Mouse (Mus musculus) subcutaneous adipose tissue, adult 2 months (tissue): ENCODE results near the gene Rnh1. TPM values are rescaled to one million over a fixed set of nuclear protein-coding genes. Genes with fewer than 3 reads are reported as not detected.

Experiments
- polyA plus RNA-seq: library from polyadenylated mRNA; depleted of rRNA; stranded (reverse); fragments of >200 nt; gene quantifications from 2 replicates; pipeline ENCODE4 v1.2.3, GENCODE M21; 2012; ENCODE audit warnings: low replicate concordance; rRNA removed

The Rnh1 gene
- 139 and 202 TPM in 2 replicates for polyA plus RNA-seq

GRCm38 (mm10) chr7:141172116-141173006, at the start of gene Rnh1:
Rnh1 (minus strand) TSS chr7:141172857.

GRCm38 (mm10) chr7:141215101-141215879, 42.6 kb upstream of the Rnh1 start, which contains the start of gene Rassf7:
Rassf7 (plus strand) TSS chr7:141215860.

GRCm38 (mm10) chr7:141213605-141214235, 41.1 kb upstream of the Rnh1 start, which contains the start of gene Lmntd2:
Lmntd2 (minus strand) TSS chr7:141214080.

GRCm38 (mm10) chr7:141193948-141194347, 21.3 kb upstream of the Rnh1 start, which contains the start of the genes Hras and Lrrc56:
Hras (minus strand) TSS chr7:141194005.
Lrrc56 (plus strand) TSS chr7:141194157.

GRCm38 (mm10) chr7:141122245-141122644, 50.4 kb downstream of the Rnh1 start, which contains the start of gene Ptdss2:
Ptdss2 (plus strand) TSS chr7:141122382.

GRCm38 (mm10) chr7:141117636-141118035, 55.0 kb downstream of the Rnh1 start, which contains the start of gene Ano9:
Ano9 (minus strand) TSS chr7:141117806.

Other genes starting within 250 kb of the Rnh1 start
- 55.4 and 73.1 TPM in 2 replicates for gene Pgghg, start 231.5 kb downstream of the Rnh1 start, polyA plus RNA-seq
- gene Ifitm5, start 222.6 kb downstream of the Rnh1 start, polyA plus RNA-seq, result 2.9 and 7.4 TPM in 2 replicates
- 0.78 TPM in 1 of 2 replicates, not detected in the other for gene Gm45717, start 216.9 kb downstream of the Rnh1 start, polyA plus RNA-seq
- 1,434 and 1,895 TPM in 2 replicates for gene Ifitm2, start 216.9 kb downstream of the Rnh1 start, polyA plus RNA-seq
- gene Ifitm1, start 205.6 kb downstream of the Rnh1 start, polyA plus RNA-seq, result 36.0 and 1,392 TPM in 2 replicates
- gene Ifitm3, start 162.1 kb downstream of the Rnh1 start, polyA plus RNA-seq, result 721 and 1,416 TPM in 2 replicates
- 17.2 and 25.7 TPM in 2 replicates for gene Ifitm6, start 154.9 kb downstream of the Rnh1 start, polyA plus RNA-seq
- gene Gm17387, start 143.7 kb downstream of the Rnh1 start, polyA plus RNA-seq, result not detected in 2 replicates
- 0.26 and 5.6 TPM in 2 replicates for gene B4galnt4, start 111.8 kb downstream of the Rnh1 start, polyA plus RNA-seq
- gene Pkp3, start 94.6 kb downstream of the Rnh1 start, polyA plus RNA-seq, result 1.7 and 14.7 TPM in 2 replicates
- 21.2 and 25.3 TPM in 2 replicates for gene Sigirr, start 72.3 kb downstream of the Rnh1 start, polyA plus RNA-seq
- gene Ano9, start 55.1 kb downstream of the Rnh1 start, polyA plus RNA-seq, result 0.20 and 11.9 TPM in 2 replicates
- gene Ptdss2, start 50.5 kb downstream of the Rnh1 start, polyA plus RNA-seq, result 44.6 and 49.3 TPM in 2 replicates
- 82.4 and 82.9 TPM in 2 replicates for gene Hras, start 21.1 kb upstream of the Rnh1 start, polyA plus RNA-seq
- gene Lrrc56, start 21.3 kb upstream of the Rnh1 start, polyA plus RNA-seq, result 6.6 and 7.6 TPM in 2 replicates
- 0.26 and 3.7 TPM in 2 replicates for gene Lmntd2, start 41.2 kb upstream of the Rnh1 start, polyA plus RNA-seq
- gene Rassf7, start 43.0 kb upstream of the Rnh1 start, polyA plus RNA-seq, result 8.8 and 33.1 TPM in 2 replicates
- gene Phrf1, start 55.9 kb upstream of the Rnh1 start, polyA plus RNA-seq, result 16.5 and 28.7 TPM in 2 replicates
- 72.7 and 97.5 TPM in 2 replicates for gene Irf7, start 93.6 kb upstream of the Rnh1 start, polyA plus RNA-seq
- 0.13 and 0.35 TPM in 2 replicates for gene Cdhr5, start 103.9 kb upstream of the Rnh1 start, polyA plus RNA-seq
- 1.4 and 1.8 TPM in 2 replicates for gene Sct, start 106.3 kb upstream of the Rnh1 start, polyA plus RNA-seq
- gene Drd4, start 119.1 kb upstream of the Rnh1 start, polyA plus RNA-seq, result 0.09 TPM in 1 of 2 replicates, not detected in the other
- gene Deaf1, start 154.8 kb upstream of the Rnh1 start, polyA plus RNA-seq, result 19.0 and 35.2 TPM in 2 replicates
- 58.4 and 71.0 TPM in 2 replicates for gene Tmem80, start 154.9 kb upstream of the Rnh1 start, polyA plus RNA-seq
- gene Eps8l2, start 166.0 kb upstream of the Rnh1 start, polyA plus RNA-seq, result 20.1 and 30.8 TPM in 2 replicates
- gene Taldo1, start 219.3 kb upstream of the Rnh1 start, polyA plus RNA-seq, result 446 and 750 TPM in 2 replicates
- 59.5 and 84.7 TPM in 2 replicates for gene Gatd1, start 241.3 kb upstream of the Rnh1 start, polyA plus RNA-seq